Mouse (Mus musculus): ENCODE measurements around the gene Sdk1. TPM values are rescaled to one million over a fixed set of nuclear protein-coding genes. Genes with fewer than 3 reads are reported as not detected.

Gene Sdk1
- total and polyA plus RNA-seq, 3 experiments: not detected

DNA sequence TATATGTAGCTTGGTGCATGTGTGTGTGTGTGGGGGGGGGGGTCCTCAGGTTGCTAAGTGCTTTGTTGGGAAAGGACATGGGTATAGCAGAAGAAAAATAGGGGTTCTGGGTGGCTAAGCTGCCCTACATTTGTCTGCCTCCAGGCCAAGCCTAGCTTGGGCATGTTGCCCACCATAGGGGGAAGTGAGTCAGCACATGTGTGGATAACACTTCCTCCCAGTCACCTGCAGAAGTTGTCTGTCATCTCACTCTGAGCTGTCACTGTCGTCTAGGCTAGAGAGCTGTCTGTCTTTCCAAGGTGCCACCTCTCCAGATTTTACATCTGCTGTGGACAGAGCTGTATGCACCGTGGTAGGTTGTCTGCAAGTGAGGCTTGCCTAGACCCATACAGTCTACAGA is 539.9 kb downstream of the Sdk1 start:
- Histone ChIP-seq H3K27me3 (ENCODE audit: control insufficient read depth in 1 of 2, insufficient read depth in 2 of 2, low read length in 2 of 2) (no peaks in the 10 kb centered on the region), H3K36me3 (ENCODE audit: control insufficient read depth in 1 of 2, insufficient read depth in 2 of 2, low read length in 2 of 2) (no peaks in the 10 kb centered on the region), H3K9me3 (replicated peaks; ENCODE audit: insufficient read depth, low read length) (no peaks in the 10 kb centered on the region), H3K4me1 (ENCODE audit: control insufficient read depth in 1 of 2, insufficient read depth in 2 of 2, low read length in 2 of 2) (no peaks in the 10 kb centered on the region), H3K79me2 (ENCODE audit: control insufficient read depth, insufficient read depth, low read length, poor library complexity) (no peaks in the 10 kb centered on the region), H3K4me3 (ENCODE audit: control insufficient read depth in 1 of 2, insufficient read depth in 1 of 2, low read depth in 2 of 2, low read length in 2 of 2) (no peak overlapping the region), H3K27ac (ENCODE audit: control insufficient read depth, low read depth, low read length) (no peak overlapping the region), H3K9ac (ENCODE audit: control insufficient read depth, low read depth, low read length, poor library complexity, severe bottlenecking) (no peak overlapping the region)
- DNase-seq (ENCODE audit: low read depth, low spot score): no peak
- TF ChIP-seq CHD1 (IDR thresholded peaks at IDR 0.05; ENCODE audit: low read depth, low read length): no peak
- TF ChIP-seq CHD2 (IDR thresholded peaks at IDR 0.05; ENCODE audit: low read length): no peak
- TF ChIP-seq NRF1 (IDR thresholded peaks at IDR 0.05; ENCODE audit: insufficient read depth, low read depth, low read length, poor library complexity, severe bottlenecking): no peak
- no peak for TF ChIP-seq SIN3A (IDR thresholded peaks at IDR 0.05; ENCODE audit: low read length)
- TF ChIP-seq TAL1 (IDR thresholded peaks at IDR 0.05; ENCODE audit: low read length): no peak

DNA sequence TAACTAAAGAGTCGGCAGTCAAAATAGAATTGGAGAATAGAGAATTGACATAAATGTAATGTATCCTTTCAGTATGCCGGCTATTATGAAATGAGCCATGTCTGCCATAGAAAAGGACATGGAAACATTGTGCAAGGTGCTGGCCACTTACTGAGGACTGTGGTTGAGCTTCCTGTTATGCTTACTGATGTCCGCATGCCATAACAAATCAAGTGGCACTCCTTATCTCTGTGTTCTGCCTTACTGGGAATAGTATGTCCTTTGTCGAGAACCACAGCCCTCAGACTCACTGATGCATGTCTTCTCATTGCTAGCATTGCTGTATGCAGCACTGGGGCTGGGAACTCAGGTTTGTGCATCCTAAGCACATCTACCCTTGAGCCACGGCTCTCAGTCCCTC is 541.0 kb downstream of the Sdk1 start:
- Histone ChIP-seq H3K79me2 (ENCODE audit: control insufficient read depth, insufficient read depth, low read length, poor library complexity) (no peaks in the 10 kb centered on the region), H3K4me3 (ENCODE audit: control insufficient read depth in 1 of 2, insufficient read depth in 1 of 2, low read depth in 2 of 2, low read length in 2 of 2) (no peak overlapping the region), H3K9me3 (replicated peaks; ENCODE audit: insufficient read depth, low read length) (no peaks in the 10 kb centered on the region)

DNA sequence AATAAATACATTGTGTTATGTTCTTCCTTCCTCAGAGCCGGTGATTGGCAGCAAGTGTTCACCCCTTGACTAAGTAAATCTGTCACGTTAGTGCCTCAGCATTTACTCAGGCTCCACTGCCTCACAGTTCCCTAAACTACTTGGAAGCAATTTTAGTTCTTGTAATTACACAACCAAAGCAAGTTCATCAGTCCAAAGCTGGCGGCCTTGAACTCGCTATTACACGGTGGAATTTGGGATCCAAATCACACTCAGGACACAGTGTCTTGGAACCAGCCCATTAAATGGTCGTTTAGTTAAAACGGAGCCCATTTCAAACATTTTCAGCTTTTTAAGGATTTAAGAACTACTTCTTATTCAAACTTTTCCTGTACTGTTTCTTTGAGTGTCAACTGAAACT is 542.2 kb downstream of the Sdk1 start:
- Histone ChIP-seq H3K4me3 (ENCODE audit: control insufficient read depth in 1 of 2, insufficient read depth in 1 of 2, low read depth in 2 of 2, low read length in 2 of 2) (no peak overlapping the region), H3K79me2 (ENCODE audit: control insufficient read depth, insufficient read depth, low read length, poor library complexity) (no peaks in the 10 kb centered on the region), H3K27ac (ENCODE audit: control insufficient read depth, low read depth, low read length) (no peak overlapping the region), H3K36me3 (ENCODE audit: control insufficient read depth in 1 of 2, insufficient read depth in 2 of 2, low read length in 2 of 2) (no peaks in the 10 kb centered on the region), H3K27me3 (ENCODE audit: control insufficient read depth in 1 of 2, insufficient read depth in 2 of 2, low read length in 2 of 2) (no peaks in the 10 kb centered on the region), H3K9me3 (replicated peaks; ENCODE audit: insufficient read depth, low read length) (no peaks in the 10 kb centered on the region), H3K4me1 (ENCODE audit: control insufficient read depth in 1 of 2, insufficient read depth in 2 of 2, low read length in 2 of 2) (no peaks in the 10 kb centered on the region), H3K9ac (ENCODE audit: control insufficient read depth, low read depth, low read length, poor library complexity, severe bottlenecking) (no peak overlapping the region)
- TF ChIP-seq MAFK (IDR thresholded peaks at IDR 0.05; ENCODE audit: borderline replicate concordance, low read depth, low read length) (no peak), E2F4 (IDR thresholded peaks at IDR 0.05; ENCODE audit: borderline replicate concordance, low read depth, low read length) (no peak), MYC (IDR thresholded peaks at IDR 0.05; ENCODE audit: low read depth, low read length) (no peak), MAZ (IDR thresholded peaks at IDR 0.05; ENCODE audit: low read depth, low read length) (no peak), POLR2A (IDR thresholded peaks at IDR 0.05; ENCODE audit: control insufficient read depth in 1 of 2, insufficient read depth in 1 of 2, low read depth in 1 of 2, low read length in 2 of 2, poor library complexity in 1 of 2) (no peak), MAX (IDR thresholded peaks at IDR 0.05; ENCODE audit: low read length) (no peak), POLR2AphosphoS5 (IDR thresholded peaks at IDR 0.05; ENCODE audit: borderline replicate concordance, low read depth, low read length) (no peak), USF2 (IDR thresholded peaks at IDR 0.05; ENCODE audit: borderline replicate concordance in 1 of 2, insufficient read depth in 1 of 2, low read depth in 1 of 2, low read length in 2 of 2) (no peak), UBTF (IDR thresholded peaks at IDR 0.05; ENCODE audit: borderline replicate concordance, insufficient read depth, low read depth, low read length) (no peak)
- DNase-seq (ENCODE audit: low read depth, low spot score): no peak

More for the DNA sequence above, 541.0 kb downstream of the Sdk1 start:
- no peak for TF ChIP-seq NELFE (IDR thresholded peaks at IDR 0.05; ENCODE audit: low read depth, low read length)
- no peak for TF ChIP-seq GABPA (IDR thresholded peaks at IDR 0.05; ENCODE audit: low read depth, low read length)
- TF ChIP-seq UBTF (IDR thresholded peaks at IDR 0.05; ENCODE audit: borderline replicate concordance, insufficient read depth, low read depth, low read length): no peak
- no peak for TF ChIP-seq SIN3A (IDR thresholded peaks at IDR 0.05; ENCODE audit: low read length)
- TF ChIP-seq MXI1 (IDR thresholded peaks at IDR 0.05; ENCODE audit: low read depth, low read length): no peak
- no peak for TF ChIP-seq MAX (IDR thresholded peaks at IDR 0.05; ENCODE audit: low read length)
- no peak for TF ChIP-seq TBP (IDR thresholded peaks at IDR 0.05; ENCODE audit: low read depth, low read length)
- no peak for TF ChIP-seq ZC3H11A (IDR thresholded peaks at IDR 0.05; ENCODE audit: low read depth, low read length)
- no peak for TF ChIP-seq NRF1 (IDR thresholded peaks at IDR 0.05; ENCODE audit: insufficient read depth, low read depth, low read length, poor library complexity, severe bottlenecking)
- TF ChIP-seq GATA1 (IDR thresholded peaks at IDR 0.05; ENCODE audit: low read depth, low read length): no peak
- no peak for TF ChIP-seq USF2 (IDR thresholded peaks at IDR 0.05; ENCODE audit: borderline replicate concordance in 1 of 2, insufficient read depth in 1 of 2, low read depth in 1 of 2, low read length in 2 of 2)
- TF ChIP-seq CHD1 (IDR thresholded peaks at IDR 0.05; ENCODE audit: low read depth, low read length): no peak
- TF ChIP-seq JUND (IDR thresholded peaks at IDR 0.05; ENCODE audit: low read depth, low read length): no peak
- TF ChIP-seq CTCF (IDR thresholded peaks at IDR 0.05 in 2 of 3, conservative IDR thresholded peaks at IDR 0.05 in 1 of 3; ENCODE audit: control insufficient read depth in 1 of 3, insufficient read depth in 1 of 3, low read depth in 2 of 3, low read length in 3 of 3, poor library complexity in 1 of 3, severe bottlenecking in 1 of 3): no peak
- TF ChIP-seq HCFC1 (IDR thresholded peaks at IDR 0.05; ENCODE audit: low read depth, low read length): no peak
- no peak for TF ChIP-seq CHD2 (IDR thresholded peaks at IDR 0.05; ENCODE audit: low read length)
- H3K4me1 ChIP-seq (ENCODE audit: control insufficient read depth in 1 of 2, insufficient read depth in 2 of 2, low read length in 2 of 2): no peaks in the 10 kb centered on the region
- H3K36me3 ChIP-seq (ENCODE audit: control insufficient read depth in 1 of 2, insufficient read depth in 2 of 2, low read length in 2 of 2): no peaks in the 10 kb centered on the region
- H3K27ac ChIP-seq (ENCODE audit: control insufficient read depth, low read depth, low read length): no peak overlapping the region
- no peaks in the 10 kb centered on the region for H3K27me3 ChIP-seq (ENCODE audit: control insufficient read depth in 1 of 2, insufficient read depth in 2 of 2, low read length in 2 of 2)
- no peak overlapping the region for H3K9ac ChIP-seq (ENCODE audit: control insufficient read depth, low read depth, low read length, poor library complexity, severe bottlenecking)
- DNase-seq (ENCODE audit: low read depth, low spot score): no peak

All from MEL (cell line).